Mouse (Mus musculus): Measurements from ENCODE around the gene Socs2. TPM values are rescaled to one million over a fixed set of nuclear protein-coding genes. Genes with fewer than 3 reads are reported as not detected.

Socs2 gene
- polyA plus RNA-seq, 1 experiment = 59.4 TPM

DNA sequence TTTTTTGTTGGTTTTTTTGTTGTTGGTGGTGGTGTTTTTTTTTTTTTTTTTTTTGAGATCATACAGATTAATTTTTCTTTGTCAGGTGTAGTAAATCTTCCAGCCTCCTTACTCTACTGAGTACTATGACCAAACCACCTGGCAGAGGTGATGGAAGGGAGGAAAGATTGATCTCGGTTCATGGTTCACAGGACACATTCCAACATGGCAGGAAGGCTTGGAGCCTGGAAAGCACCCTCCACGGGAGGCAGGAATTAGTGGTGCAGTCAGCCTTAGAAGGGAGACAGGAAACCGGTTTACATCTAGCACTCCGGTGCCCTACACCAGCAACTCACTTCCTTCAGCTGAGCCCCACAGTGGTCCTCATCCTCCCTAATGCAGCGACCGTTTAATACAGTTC is 1.7 kb upstream of the Socs2 start:
- TF ChIP-seq CTCF (IDR thresholded peaks at IDR 0.05; ENCODE audit: borderline replicate concordance, extremely low read depth, insufficient read depth, insufficient read length) = no peak
- no peak for TF ChIP-seq POLR2A (IDR thresholded peaks at IDR 0.05; ENCODE audit: borderline replicate concordance, extremely low read depth, insufficient read depth, insufficient read length, poor library complexity, severe bottlenecking)
- DNase-seq (ENCODE audit: low read depth) = no peak

DNA sequence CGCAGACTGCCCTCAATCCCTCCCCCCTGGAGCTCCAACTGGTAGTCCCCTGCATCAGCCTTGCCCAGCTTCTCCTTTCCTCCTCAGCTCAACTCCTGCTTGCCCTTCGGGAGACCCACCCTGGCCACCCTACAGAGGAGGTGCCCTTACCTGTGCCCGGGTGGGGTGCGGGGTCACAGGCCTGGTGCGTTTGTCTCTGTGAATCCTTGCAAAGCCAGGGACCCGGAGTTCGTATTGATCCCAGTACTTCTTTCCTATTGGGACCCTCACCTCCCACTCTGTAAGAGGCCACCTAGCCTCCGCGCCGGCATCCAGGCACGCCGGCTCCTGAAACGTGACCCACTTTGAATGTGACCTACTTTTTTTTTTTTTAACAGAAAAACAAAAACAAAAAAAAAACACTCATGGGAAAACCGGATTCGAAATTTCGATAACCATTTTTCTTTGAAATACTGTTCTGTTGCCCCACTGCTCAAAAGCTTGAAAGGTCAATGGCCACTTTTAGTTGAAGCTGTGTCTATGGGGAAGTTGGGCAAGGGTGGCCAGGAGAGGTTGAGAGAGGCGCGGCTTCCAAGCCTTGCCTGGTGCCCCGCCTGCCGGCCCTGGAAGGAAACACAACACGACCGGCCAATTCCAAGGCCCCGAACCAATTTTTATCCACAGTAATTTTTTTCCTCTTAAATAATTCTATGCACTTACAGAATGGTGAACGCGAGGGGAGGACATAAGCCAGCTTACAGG is 686 bp upstream of the Socs2 start:
- peak; percentile 84 for DNase-seq (ENCODE audit: low read depth)
- TF ChIP-seq CTCF (IDR thresholded peaks at IDR 0.05; ENCODE audit: borderline replicate concordance, extremely low read depth, insufficient read depth, insufficient read length) (peak; percentile 88), POLR2A (IDR thresholded peaks at IDR 0.05; ENCODE audit: borderline replicate concordance, extremely low read depth, insufficient read depth, insufficient read length, poor library complexity, severe bottlenecking) (no peak)

DNA sequence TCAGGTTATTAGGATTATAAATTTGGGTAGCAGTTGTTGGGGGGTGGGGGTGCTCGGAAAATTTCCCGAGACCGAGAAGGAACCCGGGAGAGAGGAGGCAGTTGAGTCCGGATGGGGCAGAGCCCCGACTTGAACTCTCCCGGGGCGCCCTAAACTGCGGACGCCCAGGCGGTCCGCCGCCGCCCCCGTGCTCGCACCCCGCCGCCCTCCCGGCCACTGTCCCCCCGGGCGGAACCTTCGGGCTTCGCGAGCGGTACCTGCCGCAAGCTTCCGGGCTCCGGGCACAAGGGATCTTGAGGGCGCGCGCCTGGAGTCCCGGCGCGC is 657 bp downstream of the Socs2 start:
- no peak for DNase-seq (ENCODE audit: low read depth)
- TF ChIP-seq CTCF (IDR thresholded peaks at IDR 0.05; ENCODE audit: borderline replicate concordance, extremely low read depth, insufficient read depth, insufficient read length) (no peak), POLR2A (IDR thresholded peaks at IDR 0.05; ENCODE audit: borderline replicate concordance, extremely low read depth, insufficient read depth, insufficient read length, poor library complexity, severe bottlenecking) (no peak)

DNA sequence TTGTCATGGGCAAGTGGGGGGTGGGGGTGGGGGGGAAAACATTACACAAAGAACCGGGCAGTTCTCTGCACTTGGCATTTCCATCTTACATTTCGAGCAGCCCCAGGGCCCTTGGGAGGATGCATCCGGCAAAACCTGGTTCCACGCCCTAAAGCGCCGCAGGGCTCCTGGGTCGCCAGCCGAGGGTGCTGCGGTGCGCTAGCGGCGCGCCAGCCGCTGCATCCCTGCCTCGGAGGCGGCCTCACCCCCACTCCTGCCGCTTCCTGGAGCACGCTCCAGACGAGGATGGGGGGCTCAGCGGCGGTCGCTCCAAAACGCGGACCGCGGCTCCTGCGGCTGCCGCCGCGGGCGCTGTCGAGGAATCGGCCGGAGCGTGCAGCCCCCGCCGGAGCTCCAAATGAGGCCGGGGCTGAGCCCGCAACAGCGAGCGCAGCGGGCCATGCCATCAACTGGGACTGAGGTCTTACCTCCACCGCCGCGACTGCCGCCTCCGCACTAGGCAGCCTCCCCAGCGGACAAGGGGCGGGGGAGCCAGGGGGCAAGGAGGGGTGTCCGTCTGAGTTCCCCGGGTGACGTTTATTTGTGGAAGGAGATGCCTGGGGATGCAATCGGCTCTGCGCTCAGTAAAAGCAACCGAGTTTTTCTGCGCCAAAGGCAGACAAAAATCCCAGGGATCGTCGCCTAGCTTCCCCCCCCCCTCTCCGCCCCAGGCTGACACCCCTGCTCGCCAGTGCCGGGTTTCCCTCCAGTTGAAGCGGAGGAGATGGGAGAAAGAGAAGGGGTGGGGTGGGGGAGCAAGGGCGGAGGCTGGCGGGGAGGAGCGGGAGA is 1.2 kb downstream of the Socs2 start:
- TF ChIP-seq POLR2A (IDR thresholded peaks at IDR 0.05; ENCODE audit: borderline replicate concordance, extremely low read depth, insufficient read depth, insufficient read length, poor library complexity, severe bottlenecking) = 0 out of 2 replicates have a peak, but pooled peaks have one; percentile 18
- no peak for TF ChIP-seq CTCF (IDR thresholded peaks at IDR 0.05; ENCODE audit: borderline replicate concordance, extremely low read depth, insufficient read depth, insufficient read length)

DNA sequence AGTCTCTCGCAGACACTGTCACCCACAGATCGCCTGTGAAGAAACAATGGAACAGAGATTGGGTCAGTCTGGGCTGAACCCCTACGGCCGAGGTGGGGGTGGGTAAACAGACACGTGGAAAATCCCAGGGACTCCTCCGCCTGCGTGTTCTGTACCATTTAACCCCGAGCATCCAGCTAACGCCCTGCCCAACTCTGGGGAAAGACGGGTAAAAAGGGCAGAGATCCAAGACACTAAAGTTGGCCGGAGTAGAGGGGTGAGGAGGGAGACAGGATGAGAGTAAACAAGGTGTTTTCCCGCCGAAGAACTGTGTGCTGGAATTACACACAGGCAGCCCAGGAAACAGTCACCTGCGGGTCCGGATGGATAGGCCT is 1.8 kb downstream of the Socs2 start:
- TF ChIP-seq CTCF (IDR thresholded peaks at IDR 0.05; ENCODE audit: borderline replicate concordance, extremely low read depth, insufficient read depth, insufficient read length) (no peak), POLR2A (IDR thresholded peaks at IDR 0.05; ENCODE audit: borderline replicate concordance, extremely low read depth, insufficient read depth, insufficient read length, poor library complexity, severe bottlenecking) (no peak)
- no peak for DNase-seq (ENCODE audit: low read depth)

More for the DNA sequence above, 1.2 kb downstream of the Socs2 start:
- peak; percentile 78 for DNase-seq (ENCODE audit: low read depth)

DNA sequence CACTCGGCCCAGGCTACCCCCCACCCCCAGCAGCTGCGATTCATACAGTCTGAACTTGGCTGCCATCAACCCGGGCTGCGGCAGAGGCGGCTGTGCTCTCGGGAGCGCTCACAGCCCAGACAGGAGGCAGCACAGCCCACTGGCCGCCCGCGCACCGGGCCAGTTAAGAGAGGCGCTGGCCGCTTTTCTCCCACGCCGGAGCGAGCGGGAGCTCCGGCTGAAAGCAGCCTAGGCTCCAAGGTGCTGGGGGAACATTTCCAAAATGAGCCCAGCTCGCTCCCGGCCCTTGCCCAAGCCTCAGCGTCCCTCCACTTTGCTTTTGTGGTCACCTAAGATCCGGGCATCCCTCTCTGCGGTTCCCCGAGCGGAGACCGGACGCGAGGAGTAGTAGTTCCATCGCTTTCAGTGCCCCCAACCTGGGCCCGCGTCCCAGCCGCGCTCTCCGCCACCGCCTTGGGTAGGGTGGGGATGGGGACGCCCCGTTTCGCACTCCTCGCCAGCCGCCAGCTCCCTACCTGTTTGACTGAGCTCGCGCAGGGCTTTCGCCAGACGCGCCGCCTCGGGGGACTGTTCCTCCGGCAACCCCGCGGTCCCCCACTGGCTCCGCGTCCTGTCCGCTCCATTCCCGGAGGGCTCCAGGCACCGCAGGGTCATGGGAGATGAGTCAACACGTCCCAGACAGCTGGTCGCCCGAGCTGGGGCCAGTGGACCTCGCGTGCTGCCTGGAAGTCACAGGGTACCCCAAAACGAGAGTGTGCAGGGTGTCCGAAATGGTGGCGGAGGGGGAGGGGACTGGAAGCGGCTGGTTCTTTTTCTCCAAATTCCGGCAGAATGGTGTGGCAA is 2.4 kb downstream of the Socs2 start:
- no peak for TF ChIP-seq CTCF (IDR thresholded peaks at IDR 0.05; ENCODE audit: borderline replicate concordance, extremely low read depth, insufficient read depth, insufficient read length)
- no peak for TF ChIP-seq POLR2A (IDR thresholded peaks at IDR 0.05; ENCODE audit: borderline replicate concordance, extremely low read depth, insufficient read depth, insufficient read length, poor library complexity, severe bottlenecking)
- DNase-seq (ENCODE audit: low read depth) = peak; percentile 80

DNA sequence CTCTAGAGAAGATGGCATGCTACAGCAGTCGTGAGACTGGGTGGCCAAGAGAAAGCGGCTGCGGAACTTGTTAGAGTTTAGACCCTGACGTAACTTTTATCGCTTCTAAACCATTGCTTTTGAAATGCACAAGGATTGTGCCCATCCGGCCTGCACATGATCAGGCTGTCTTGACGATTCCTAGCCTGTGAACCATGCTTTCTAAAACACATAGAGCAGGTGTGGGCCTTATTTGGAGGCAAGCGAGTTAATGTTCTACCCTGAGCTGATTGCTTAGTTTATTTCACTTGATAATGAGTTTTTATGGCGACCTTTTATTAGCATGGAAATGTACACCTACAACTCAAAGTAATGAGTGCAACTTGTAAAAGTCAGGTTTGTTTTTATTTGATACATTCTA is 5.8 kb downstream of the Socs2 start:
- no peak for TF ChIP-seq POLR2A (IDR thresholded peaks at IDR 0.05; ENCODE audit: borderline replicate concordance, extremely low read depth, insufficient read depth, insufficient read length, poor library complexity, severe bottlenecking)
- TF ChIP-seq CTCF (IDR thresholded peaks at IDR 0.05; ENCODE audit: borderline replicate concordance, extremely low read depth, insufficient read depth, insufficient read length) = no peak
- no peak for DNase-seq (ENCODE audit: low read depth)

DNA sequence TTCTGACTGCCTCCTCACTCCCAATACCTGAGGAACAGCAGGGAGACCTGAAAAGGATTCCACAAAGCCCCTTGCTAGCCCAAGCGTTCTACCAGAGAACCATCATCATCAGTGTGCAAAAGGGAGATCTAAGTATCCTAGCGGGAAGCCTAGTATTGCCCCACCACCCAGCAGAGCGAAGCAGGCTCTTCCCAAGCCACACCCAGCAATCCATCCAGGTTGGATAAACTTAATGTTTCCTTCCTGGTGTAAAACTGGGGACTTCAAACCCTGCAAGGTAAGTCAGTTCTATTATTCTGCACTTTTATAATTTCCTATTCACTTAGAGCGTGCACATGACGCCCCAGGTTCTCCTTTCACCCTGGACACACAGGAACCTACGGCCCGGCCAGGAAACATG is 6.3 kb downstream of the Socs2 start:
- TF ChIP-seq CTCF (IDR thresholded peaks at IDR 0.05; ENCODE audit: borderline replicate concordance, extremely low read depth, insufficient read depth, insufficient read length) = no peak
- TF ChIP-seq POLR2A (IDR thresholded peaks at IDR 0.05; ENCODE audit: borderline replicate concordance, extremely low read depth, insufficient read depth, insufficient read length, poor library complexity, severe bottlenecking) = no peak

DNA sequence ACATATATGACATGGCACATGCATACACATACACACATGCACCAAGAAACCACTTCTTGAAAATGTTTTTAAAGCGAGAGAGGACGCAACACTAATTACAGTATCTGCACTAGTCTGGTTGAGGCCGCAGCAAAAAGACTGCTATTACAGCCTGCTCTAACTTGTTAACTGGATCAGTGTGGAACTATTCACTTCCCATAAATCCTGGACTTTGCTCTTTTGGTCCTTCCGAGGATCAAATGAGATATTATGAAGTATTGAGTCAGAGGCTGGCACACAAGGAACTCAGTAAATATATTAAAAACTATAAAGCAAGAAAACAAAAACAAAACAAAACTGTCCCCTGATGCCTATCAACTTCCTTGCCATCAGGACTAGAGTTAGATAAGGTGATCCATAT is 6.8 kb downstream of the Socs2 start:
- TF ChIP-seq CTCF (IDR thresholded peaks at IDR 0.05; ENCODE audit: borderline replicate concordance, extremely low read depth, insufficient read depth, insufficient read length) (no peak), POLR2A (IDR thresholded peaks at IDR 0.05; ENCODE audit: borderline replicate concordance, extremely low read depth, insufficient read depth, insufficient read length, poor library complexity, severe bottlenecking) (no peak)
- no peak for DNase-seq (ENCODE audit: low read depth)

More for the DNA sequence above, 6.3 kb downstream of the Socs2 start:
- DNase-seq (ENCODE audit: low read depth) = no peak

DNA sequence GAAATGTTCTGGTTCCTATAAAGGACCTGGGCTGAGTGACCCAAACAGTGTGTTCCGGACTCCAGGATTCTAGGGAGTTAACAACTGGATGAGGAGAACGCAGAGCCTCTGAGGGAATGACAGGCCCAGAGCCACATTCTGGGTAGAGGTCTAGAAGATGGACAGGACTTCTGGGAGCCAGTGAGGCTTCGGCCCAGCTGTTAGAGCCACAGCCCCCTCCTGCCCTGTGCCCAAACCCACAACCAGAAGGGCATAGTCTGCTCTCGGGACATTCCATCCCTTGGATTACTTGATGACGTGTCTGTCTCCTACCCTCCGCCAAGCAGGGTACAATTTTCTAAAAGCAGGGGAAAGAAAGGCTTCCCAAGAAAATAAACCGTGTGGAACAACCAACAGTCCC is 7.8 kb downstream of the Socs2 start:
- no peak for DNase-seq (ENCODE audit: low read depth)
- TF ChIP-seq CTCF (IDR thresholded peaks at IDR 0.05; ENCODE audit: borderline replicate concordance, extremely low read depth, insufficient read depth, insufficient read length) (no peak), POLR2A (IDR thresholded peaks at IDR 0.05; ENCODE audit: borderline replicate concordance, extremely low read depth, insufficient read depth, insufficient read length, poor library complexity, severe bottlenecking) (no peak)

DNA sequence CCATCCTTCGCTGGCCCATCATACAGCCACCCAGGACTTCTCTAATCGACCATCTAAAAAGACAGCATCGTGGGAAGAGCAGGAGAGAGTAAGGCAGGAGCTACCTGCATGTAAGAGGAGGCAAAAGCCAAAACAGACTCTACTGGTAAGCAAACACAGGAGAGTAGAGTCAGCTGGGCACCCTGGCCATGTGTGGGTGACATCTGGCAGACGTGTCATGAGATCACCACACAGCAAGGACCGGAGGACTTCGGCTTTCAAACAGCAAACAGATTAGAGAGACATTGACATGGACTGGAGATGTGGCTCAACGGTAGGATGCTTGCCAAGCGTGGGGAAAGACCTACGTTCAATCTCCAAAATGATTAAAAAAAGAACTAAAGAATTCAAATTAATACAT is 8.5 kb downstream of the Socs2 start:
- no peak for TF ChIP-seq CTCF (IDR thresholded peaks at IDR 0.05; ENCODE audit: borderline replicate concordance, extremely low read depth, insufficient read depth, insufficient read length)
- no peak for TF ChIP-seq POLR2A (IDR thresholded peaks at IDR 0.05; ENCODE audit: borderline replicate concordance, extremely low read depth, insufficient read depth, insufficient read length, poor library complexity, severe bottlenecking)
- no peak for DNase-seq (ENCODE audit: low read depth)
